Mouse (Mus musculus) spleen, adult 2 months (tissue): ENCODE results near the gene Gimap1.

Experiments used
- CTCF ChIP-seq: fragments of 200-500 bp; IDR thresholded peaks from 2 replicates; pipeline ENCODE4 v1.5.1; 2011; ENCODE audit warnings: mild to moderate bottlenecking, inconsistent platforms; ENCODE audit not compliant: insufficient read depth, insufficient read length, insufficient replicate concordance; ENCODE audit errors: extremely low read depth
- POLR2A ChIP-seq: fragments of 200-500 bp; IDR thresholded peaks from 2 replicates; pipeline ENCODE4 v1.6.1; 2011; ENCODE audit warnings: low read depth, low read length, inconsistent platforms

- TF ChIP-seq CTCF (no peak), POLR2A (no peak)
These were observed 34.7 kb upstream of the Gimap1 start for GRCm38 (mm10) chr6:48704146-48704545.
